In the genomic region with DNA sequence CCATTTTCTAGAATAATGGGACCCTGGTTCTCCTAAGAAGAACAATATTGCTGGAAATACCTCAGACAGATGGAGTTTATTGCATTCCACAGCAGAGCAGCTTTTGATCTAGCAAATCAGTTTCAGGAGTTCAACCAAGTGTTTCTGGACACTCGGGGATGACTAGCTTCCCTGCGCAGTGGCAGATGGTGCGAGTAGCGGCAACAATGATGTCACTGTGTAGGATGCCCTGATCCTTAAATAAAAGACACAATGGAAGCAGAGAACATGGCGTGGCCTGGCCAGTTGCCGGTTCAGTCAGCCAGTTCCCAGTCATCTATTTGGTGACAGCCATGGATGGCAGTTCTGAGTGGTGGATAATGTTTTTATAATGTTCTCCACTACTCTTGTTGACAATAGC, we compare ENCODE assay signal across 11 mouse cellular contexts.
DNase-seq lines count a peak whose midpoint lies in the region; ATAC-seq lines count a peak whose summit lies in the region.
"Had no signal": no experiment of that assay in that cellular context is flagged by ENCODE, and none has a peak within 500 bp of the region (broad histone marks: within the 10 kb centered on the region; RNA-seq: fewer than 3 reads in every experiment).

No protein-coding gene starts in this region.

- H3K4me2 ChIP-seq in heart, embryonic 11.5 days, result no peak overlapping the region
- H3K4me2 ChIP-seq in lung, embryonic 15.5 days, result no peak overlapping the region
- no peak overlapping the region for H3K4me2 ChIP-seq in embryonic facial prominence, embryonic 14.5 days (ENCODE audit: low read depth, low read length)
- H3K4me2 ChIP-seq in neural tube, embryonic 14.5 days (ENCODE audit: low read depth, low read length), result no peak overlapping the region

- no peaks in the 10 kb centered on the region for H3K36me3 ChIP-seq in heart, embryonic 11.5 days (ENCODE audit: control insufficient read depth, insufficient read depth, low read length)
- no peaks in the 10 kb centered on the region for H3K36me3 ChIP-seq in lung, embryonic 15.5 days
- no peaks in the 10 kb centered on the region for H3K36me3 ChIP-seq in embryonic facial prominence, embryonic 14.5 days (ENCODE audit: control insufficient read depth, insufficient read depth, low read length)
- no peaks in the 10 kb centered on the region for H3K36me3 ChIP-seq in neural tube, embryonic 14.5 days (ENCODE audit: control insufficient read depth, insufficient read depth, low read length)

- no peak overlapping the region for H3K4me3 ChIP-seq in heart, embryonic 11.5 days (ENCODE audit: low read depth, low read length)
- no peak overlapping the region for H3K4me3 ChIP-seq in lung, embryonic 15.5 days
- no peak overlapping the region for H3K4me3 ChIP-seq in embryonic facial prominence, embryonic 14.5 days (ENCODE audit: low read depth, low read length)
- H3K4me3 ChIP-seq in neural tube, embryonic 14.5 days (ENCODE audit: low read depth, low read length), result no peak overlapping the region

- no peak for ATAC-seq in heart, embryonic 11.5 days (replicated peaks; ENCODE audit: insufficient number of reproducible peaks, low FRiP score, low TSS enrichment)
- no peak for ATAC-seq in lung, embryonic 15.5 days (ENCODE audit: borderline replicate concordance, extremely low read depth, low FRiP score, low TSS enrichment)
- ATAC-seq in embryonic facial prominence, embryonic 14.5 days (ENCODE audit: low read depth), result no peak
- peak; percentile 54; the same call in 1 of the 2 replicates for ATAC-seq in neural tube, embryonic 14.5 days (ENCODE audit: low read depth)

- H3K9ac ChIP-seq in heart, embryonic 11.5 days (ENCODE audit: low read depth, low read length), result no peak overlapping the region
- H3K9ac ChIP-seq in lung, embryonic 15.5 days, result no peak overlapping the region
- no peak overlapping the region for H3K9ac ChIP-seq in embryonic facial prominence, embryonic 14.5 days (ENCODE audit: low read depth, low read length)
- no peak overlapping the region for H3K9ac ChIP-seq in neural tube, embryonic 14.5 days (replicated peaks; ENCODE audit: low read depth, low read length)

- H3K4me1 ChIP-seq in heart, embryonic 11.5 days (ENCODE audit: control insufficient read depth, insufficient read depth, low read length), result no peaks in the 10 kb centered on the region
- H3K4me1 ChIP-seq in lung, embryonic 15.5 days, result peaks cover 31% of the 10 kb centered on the region
- peaks cover 63% of the 10 kb centered on the region for H3K4me1 ChIP-seq in embryonic facial prominence, embryonic 14.5 days (ENCODE audit: control insufficient read depth, insufficient read depth, low read length)
- 0 out of 2 replicates have a peak, but pooled peaks cover 9% of the 10 kb centered on the region for H3K4me1 ChIP-seq in neural tube, embryonic 14.5 days (ENCODE audit: control insufficient read depth, insufficient read depth, low read length)

- no peaks in the 10 kb centered on the region for H3K9me3 ChIP-seq in heart, embryonic 11.5 days (replicated peaks; ENCODE audit: control insufficient read depth, low read length)
- H3K9me3 ChIP-seq in lung, embryonic 15.5 days, result no peaks in the 10 kb centered on the region
- H3K9me3 ChIP-seq in embryonic facial prominence, embryonic 14.5 days (ENCODE audit: control insufficient read depth, low read length), result no peaks in the 10 kb centered on the region
- H3K9me3 ChIP-seq in neural tube, embryonic 14.5 days (ENCODE audit: control insufficient read depth, low read length), result no peaks in the 10 kb centered on the region

- WGBS in heart, embryonic 11.5 days (ENCODE audit: insufficient replicate concordance), result 85% methylated on average over 6 of the region's 6 CpGs
- 69% methylated on average over 6 of the region's 6 CpGs for WGBS in lung, embryonic 15.5 days
- WGBS in embryonic facial prominence, embryonic 14.5 days, result 50% methylated on average over 6 of the region's 6 CpGs
- 46% methylated on average over 6 of the region's 6 CpGs for WGBS in neural tube, embryonic 14.5 days

- H3K27me3 ChIP-seq in heart, embryonic 11.5 days (ENCODE audit: control insufficient read depth, insufficient read depth, low read length), result no peaks in the 10 kb centered on the region
- H3K27me3 ChIP-seq in lung, embryonic 15.5 days, result no peaks in the 10 kb centered on the region
- no peaks in the 10 kb centered on the region for H3K27me3 ChIP-seq in embryonic facial prominence, embryonic 14.5 days (replicated peaks; ENCODE audit: control insufficient read depth, insufficient read depth, low read length)
- no peaks in the 10 kb centered on the region for H3K27me3 ChIP-seq in neural tube, embryonic 14.5 days (ENCODE audit: control insufficient read depth, insufficient read depth, low read length)
- H3K27me3 ChIP-seq: CH12.LX had no signal

- H3K27ac ChIP-seq in heart, embryonic 11.5 days (ENCODE audit: low read depth, low read length), result 0 out of 2 replicates have a peak overlapping the region, but pooled peaks have one; percentile 80
- peak overlapping the region; percentile 65 for H3K27ac ChIP-seq in lung, embryonic 15.5 days
- peak overlapping the region; percentile 95 for H3K27ac ChIP-seq in embryonic facial prominence, embryonic 14.5 days (replicated peaks; ENCODE audit: low read depth, low read length)
- H3K27ac ChIP-seq in neural tube, embryonic 14.5 days (ENCODE audit: low read depth, low read length), result 0 out of 2 replicates have a peak overlapping the region, but pooled peaks have one; percentile 44
- H3K27ac ChIP-seq: macrophage had no signal

- DNase-seq in heart, adult 9 months (ENCODE audit: low spot score in 2 of 2), result no peak
- DNase-seq in lung, adult 18-20 months, result no peak
- peak; percentile 52 for DNase-seq in embryonic facial prominence, embryonic 14.5 days (ENCODE audit: low spot score)
- DNase-seq in right cerebral cortex, postnatal 14 days, result no peak
- no peak for DNase-seq in testis, postnatal 10 days (ENCODE audit: low spot score)
- DNase-seq: right cerebral cortex, postnatal 25 days had no signal

Comparison
In these comparisons a context has a peak if more than half of its experiments do, and no peak if none do; other contexts are left out.
1. H3K27ac ChIP-seq: peak in every context shown above with its lines; median percentile 95 in embryonic facial prominence, embryonic 14.5 days; 80 in heart, embryonic 11.5 days; 65 in lung, embryonic 15.5 days; 44 in neural tube, embryonic 14.5 days.